Mouse (Mus musculus): ENCODE data around the gene Podn. TPM values are rescaled to one million over a fixed set of nuclear protein-coding genes. Genes with fewer than 3 reads are reported as not detected.

The Podn gene
- polyA plus RNA-seq, 1 experiment from 2014 or later = 5.5 TPM

DNA sequence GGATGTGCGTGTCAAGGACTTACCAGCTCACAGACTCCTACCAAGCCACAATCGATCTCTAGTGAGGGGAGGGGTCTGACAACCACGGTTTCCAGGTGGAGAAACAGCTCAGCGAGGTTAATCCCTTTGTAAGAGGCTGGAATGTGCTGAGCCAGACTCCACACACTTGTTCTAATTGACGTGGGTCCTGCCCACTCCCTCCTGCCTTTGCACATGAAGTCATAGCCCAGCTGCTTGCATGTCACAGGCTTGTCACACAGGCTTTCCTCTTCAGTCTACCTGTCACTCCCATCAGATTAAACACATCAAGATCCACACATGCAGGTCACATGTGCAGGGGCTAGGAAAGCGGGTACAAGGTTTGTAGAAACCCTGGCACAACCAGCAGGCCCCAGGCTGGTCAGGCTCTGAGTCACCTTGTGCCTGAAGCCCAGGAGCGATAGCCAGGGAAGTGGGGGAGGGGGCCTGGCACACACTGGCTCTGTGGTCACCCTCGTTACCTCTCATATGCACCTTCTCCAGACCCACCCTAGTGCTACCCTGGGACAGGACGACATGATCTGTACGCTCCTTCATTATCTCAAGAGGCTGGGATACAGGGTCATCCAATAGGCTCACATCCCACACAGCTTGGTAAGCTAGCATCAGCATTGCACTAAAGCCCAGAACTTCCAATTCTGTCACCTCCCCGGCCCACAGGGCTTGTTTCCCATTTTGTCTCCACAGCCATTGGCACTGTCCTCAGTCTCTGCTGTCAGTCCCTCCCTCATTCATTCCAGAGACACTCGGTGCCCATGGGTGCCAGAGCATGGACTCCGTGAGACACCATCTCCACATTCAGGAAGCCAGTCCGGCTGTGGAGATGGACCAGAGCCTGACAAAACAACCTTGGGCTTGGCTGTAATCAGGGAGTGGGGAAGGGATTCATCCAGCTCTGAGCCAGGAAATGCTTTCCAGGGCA is 77.0 kb downstream of the Podn start:
- Histone ChIP-seq H3K27ac (replicated peaks) (no peak overlapping the region), H3K9ac (no peak overlapping the region), H3K4me2 (replicated peaks) (no peak overlapping the region), H3K4me3 (replicated peaks) (no peak overlapping the region), H3K36me3 (peaks cover 3% of the 10 kb centered on the region; the same call in 1 of the 2 replicates), H3K4me1 (peaks cover 6% of the 10 kb centered on the region), H3K27me3 (no peaks in the 10 kb centered on the region), H3K9me3 (replicated peaks) (no peaks in the 10 kb centered on the region)
- no peak for ATAC-seq (ENCODE audit: insufficient number of reproducible peaks, low FRiP score, low TSS enrichment, low read depth)
- WGBS = 44% methylated on average over 14 of the region's 14 CpGs

- ATAC-seq (ENCODE audit: insufficient number of reproducible peaks, low FRiP score, low TSS enrichment, low read depth) = no peak
- H3K9ac ChIP-seq = no peak overlapping the region
- H3K27me3 ChIP-seq = no peaks in the 10 kb centered on the region
- H3K36me3 ChIP-seq = peaks cover 3% of the 10 kb centered on the region; the same call in 1 of the 2 replicates
- H3K27ac ChIP-seq (replicated peaks) = no peak overlapping the region
- H3K9me3 ChIP-seq (replicated peaks) = no peaks in the 10 kb centered on the region
- peaks cover 6% of the 10 kb centered on the region for H3K4me1 ChIP-seq
- WGBS = 32% methylated on average over 10 of the region's 10 CpGs
- no peak overlapping the region for H3K4me2 ChIP-seq (replicated peaks)
- H3K4me3 ChIP-seq (replicated peaks) = no peak overlapping the region
Measured at GRCm38 (mm10) chr4:108018241-108018923, 77.9 kb downstream of the Podn start.

- H3K4me1 ChIP-seq = peaks cover 6% of the 10 kb centered on the region
- no peak overlapping the region for H3K4me2 ChIP-seq (replicated peaks)
- H3K27me3 ChIP-seq = no peaks in the 10 kb centered on the region
- WGBS = 70% methylated on average over 7 of the region's 7 CpGs
- no peak overlapping the region for H3K4me3 ChIP-seq (replicated peaks)
- no peak overlapping the region for H3K9ac ChIP-seq
- ATAC-seq (ENCODE audit: insufficient number of reproducible peaks, low FRiP score, low TSS enrichment, low read depth) = no peak
- H3K9me3 ChIP-seq (replicated peaks) = no peaks in the 10 kb centered on the region
- no peak overlapping the region for H3K27ac ChIP-seq (replicated peaks)
- peaks cover 3% of the 10 kb centered on the region; the same call in 1 of the 2 replicates for H3K36me3 ChIP-seq
Measured at GRCm38 (mm10) chr4:108017839-108018238, 78.4 kb downstream of the Podn start.

- peaks cover 3% of the 10 kb centered on the region; the same call in 1 of the 2 replicates for H3K36me3 ChIP-seq
- WGBS = 77% methylated on average over 3 of the region's 3 CpGs
- no peak for ATAC-seq (ENCODE audit: insufficient number of reproducible peaks, low FRiP score, low TSS enrichment, low read depth)
Measured at GRCm38 (mm10) chr4:108016321-108016720, 79.9 kb downstream of the Podn start.

DNA sequence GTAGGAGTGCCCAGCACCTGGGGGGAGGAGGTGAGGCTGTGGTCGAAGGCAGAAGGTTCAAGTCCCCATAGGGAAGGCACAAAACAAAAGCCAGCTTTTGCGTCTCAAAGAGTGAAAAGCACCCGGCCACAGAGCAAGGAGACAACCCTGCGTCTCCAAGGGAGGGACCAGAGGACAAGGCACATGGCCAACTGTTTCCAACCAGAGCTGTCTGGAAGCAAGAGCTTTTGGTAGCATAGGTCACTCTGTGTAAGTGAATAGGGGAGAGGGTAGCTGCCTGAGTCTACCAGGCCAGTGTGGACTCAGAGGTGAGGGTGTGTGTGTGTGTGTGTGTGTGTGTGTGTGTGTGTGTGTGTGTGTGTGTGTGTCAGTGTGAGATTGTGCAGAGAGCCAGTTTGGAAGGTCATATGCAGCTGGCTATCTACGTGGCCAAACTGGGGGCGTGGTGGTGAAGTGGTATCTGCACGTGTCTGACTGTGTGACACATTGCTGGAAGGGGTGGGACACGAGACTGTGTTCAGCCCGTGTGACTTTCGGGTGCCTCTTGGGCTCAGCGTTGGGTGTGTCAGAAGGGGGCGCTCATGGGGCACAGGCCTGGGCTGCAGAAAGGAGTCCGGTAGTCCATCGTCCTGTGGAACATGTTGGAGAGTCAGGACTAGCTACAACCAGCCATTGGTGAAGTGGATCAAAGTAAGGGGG is 81.0 kb downstream of the Podn start:
- ATAC-seq (ENCODE audit: insufficient number of reproducible peaks, low FRiP score, low TSS enrichment, low read depth) = no peak
- H3K4me2 ChIP-seq (replicated peaks) = no peak overlapping the region
- no peaks in the 10 kb centered on the region for H3K9me3 ChIP-seq (replicated peaks)
- 71% methylated on average over 14 of the region's 14 CpGs for WGBS
- 0 out of 2 replicates have a peak, but pooled peaks cover 1% of the 10 kb centered on the region for H3K36me3 ChIP-seq
- no peak overlapping the region for H3K27ac ChIP-seq (replicated peaks)
- no peak overlapping the region for H3K4me3 ChIP-seq (replicated peaks)
- H3K9ac ChIP-seq = no peak overlapping the region
- H3K4me1 ChIP-seq = peaks cover 6% of the 10 kb centered on the region
- H3K27me3 ChIP-seq = no peaks in the 10 kb centered on the region

More at GRCm38 (mm10) chr4:108016321-108016720, 79.9 kb downstream of the Podn start:
- Histone ChIP-seq H3K27ac (replicated peaks) (no peak overlapping the region), H3K9me3 (replicated peaks) (no peaks in the 10 kb centered on the region), H3K4me2 (replicated peaks) (no peak overlapping the region), H3K9ac (no peak overlapping the region), H3K27me3 (no peaks in the 10 kb centered on the region), H3K4me3 (replicated peaks) (no peak overlapping the region), H3K4me1 (peaks cover 6% of the 10 kb centered on the region)

GRCm38 (mm10) chr4:108014466-108014865 is 81.8 kb downstream of the Podn start:
- Histone ChIP-seq H3K4me3 (replicated peaks) (no peak overlapping the region), H3K36me3 (no peaks in the 10 kb centered on the region), H3K9ac (no peak overlapping the region), H3K4me2 (replicated peaks) (no peak overlapping the region), H3K27ac (replicated peaks) (no peak overlapping the region), H3K9me3 (replicated peaks) (no peaks in the 10 kb centered on the region), H3K4me1 (peaks cover 6% of the 10 kb centered on the region), H3K27me3 (no peaks in the 10 kb centered on the region)
- 52% methylated on average over 2 of the region's 2 CpGs for WGBS
- no peak for ATAC-seq (ENCODE audit: insufficient number of reproducible peaks, low FRiP score, low TSS enrichment, low read depth)

DNA sequence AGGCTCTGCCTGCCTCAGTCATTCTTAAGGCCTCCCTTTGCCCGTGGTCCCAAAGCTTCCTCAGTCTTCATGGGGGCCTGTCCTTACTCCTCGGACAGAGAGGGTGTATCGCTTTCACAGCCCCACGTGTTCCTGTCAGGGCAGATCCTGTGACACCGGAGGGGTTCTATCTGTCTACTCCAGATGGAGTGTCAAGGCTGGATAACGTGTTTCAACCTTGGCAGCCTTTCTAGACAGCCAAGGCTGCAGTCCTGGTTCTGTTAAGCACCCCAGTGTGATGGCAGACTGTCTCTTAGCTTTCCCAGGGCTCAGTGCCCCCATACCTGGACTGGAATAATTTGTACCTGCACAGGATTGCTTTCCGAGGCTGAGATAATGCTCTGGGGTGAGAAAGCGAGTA is 87.7 kb downstream of the Podn start:
- H3K4me3 ChIP-seq (replicated peaks) = no peak overlapping the region
- no peak overlapping the region for H3K9ac ChIP-seq
- no peaks in the 10 kb centered on the region for H3K27me3 ChIP-seq
- WGBS = 58% methylated on average over 8 of the region's 8 CpGs
- H3K27ac ChIP-seq (replicated peaks) = no peak overlapping the region
- H3K4me1 ChIP-seq = peaks cover 3% of the 10 kb centered on the region; the same call in 1 of the 2 replicates
- no peaks in the 10 kb centered on the region for H3K36me3 ChIP-seq
- ATAC-seq (ENCODE audit: insufficient number of reproducible peaks, low FRiP score, low TSS enrichment, low read depth) = no peak
- no peak overlapping the region for H3K4me2 ChIP-seq (replicated peaks)
- H3K9me3 ChIP-seq (replicated peaks) = no peaks in the 10 kb centered on the region

DNA sequence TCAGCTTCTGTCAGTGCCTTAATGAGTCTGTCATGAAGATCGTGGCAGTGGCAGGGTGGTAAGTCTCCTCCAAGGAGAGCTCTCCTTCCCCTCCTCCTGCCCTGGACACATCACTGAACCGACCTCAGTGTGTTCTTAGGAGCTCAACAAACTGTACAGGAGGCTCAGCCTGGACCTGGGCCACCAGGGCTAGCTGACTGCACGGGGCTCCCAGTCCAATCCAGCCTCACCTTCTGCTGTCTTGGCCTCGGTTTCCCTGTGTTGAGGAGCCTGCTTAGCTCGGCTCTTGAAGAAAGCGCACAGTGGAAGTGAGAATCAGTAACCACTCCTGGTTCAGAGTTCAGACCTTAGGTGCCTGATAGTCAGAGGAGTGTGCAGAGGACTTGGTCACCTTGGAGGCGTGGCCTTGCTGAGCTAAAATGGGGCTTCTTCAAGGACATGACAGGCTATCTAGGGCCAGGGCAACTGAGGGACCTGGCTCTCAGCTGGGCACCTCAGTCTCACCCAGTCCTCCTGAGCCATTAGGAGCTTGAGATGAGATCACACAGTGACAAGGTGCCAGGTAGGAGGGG is 88.6 kb downstream of the Podn start:
- Histone ChIP-seq H3K4me2 (replicated peaks) (no peak overlapping the region), H3K9me3 (replicated peaks) (no peaks in the 10 kb centered on the region), H3K4me3 (replicated peaks) (no peak overlapping the region), H3K36me3 (no peaks in the 10 kb centered on the region), H3K27ac (replicated peaks) (no peak overlapping the region), H3K4me1 (peaks cover 12% of the 10 kb centered on the region; the same call in 1 of the 2 replicates), H3K9ac (no peak overlapping the region), H3K27me3 (no peaks in the 10 kb centered on the region)
- ATAC-seq (ENCODE audit: insufficient number of reproducible peaks, low FRiP score, low TSS enrichment, low read depth) = no peak
- 79% methylated on average over 7 of the region's 7 CpGs for WGBS

DNA sequence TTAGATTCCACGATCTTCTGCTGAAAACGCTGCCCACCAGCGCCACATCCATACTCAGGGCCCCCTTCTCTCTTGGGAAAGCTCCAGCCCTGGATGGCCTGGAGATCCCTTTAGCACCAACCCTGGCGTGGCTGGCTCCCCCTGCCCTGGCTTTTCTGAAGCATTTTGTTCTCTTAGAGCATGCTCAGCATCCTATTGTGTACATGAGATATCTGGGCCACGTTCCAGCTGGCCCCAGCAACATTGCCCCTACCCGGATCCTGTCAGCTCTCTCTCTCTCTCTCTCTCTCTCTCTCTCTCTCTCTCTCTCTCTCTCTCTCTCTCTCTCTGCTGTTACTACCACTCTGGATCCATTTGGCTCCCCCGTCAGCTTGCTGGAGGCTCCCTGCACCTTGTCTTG is 90.9 kb downstream of the Podn start:
- no peak overlapping the region for H3K4me3 ChIP-seq (replicated peaks)
- H3K27ac ChIP-seq (replicated peaks) = 0 out of 2 replicates have a peak overlapping the region, but pooled peaks have one; percentile 17
- no peak for ATAC-seq (ENCODE audit: insufficient number of reproducible peaks, low FRiP score, low TSS enrichment, low read depth)
- H3K9me3 ChIP-seq (replicated peaks) = no peaks in the 10 kb centered on the region
- H3K9ac ChIP-seq = no peak overlapping the region
- H3K36me3 ChIP-seq = no peaks in the 10 kb centered on the region
- no peaks in the 10 kb centered on the region for H3K27me3 ChIP-seq
- peaks cover 20% of the 10 kb centered on the region; the same call in 1 of the 2 replicates for H3K4me1 ChIP-seq
- WGBS = 51% methylated on average over 7 of the region's 7 CpGs
- no peak overlapping the region for H3K4me2 ChIP-seq (replicated peaks)

GRCm38 (mm10) chr4:107999380-107999779 is 96.9 kb downstream of the Podn start:
- 74% methylated on average over 1 of the region's 1 CpGs for WGBS
- peaks cover 36% of the 10 kb centered on the region for H3K4me1 ChIP-seq
- H3K9ac ChIP-seq = no peak overlapping the region
- H3K9me3 ChIP-seq (replicated peaks) = no peaks in the 10 kb centered on the region
- H3K4me3 ChIP-seq (replicated peaks) = no peak overlapping the region
- ATAC-seq (ENCODE audit: insufficient number of reproducible peaks, low FRiP score, low TSS enrichment, low read depth) = no peak
- H3K36me3 ChIP-seq = no peaks in the 10 kb centered on the region
- H3K27me3 ChIP-seq = no peaks in the 10 kb centered on the region
- H3K4me2 ChIP-seq (replicated peaks) = no peak overlapping the region
- H3K27ac ChIP-seq (replicated peaks) = no peak overlapping the region

Data from embryonic facial prominence, embryonic 15.5 days (tissue).